Mouse (Mus musculus) midbrain, embryonic 16.5 days (tissue): ENCODE measurements at regions not wholly inside any gene's neighbourhood (a gene's known extent, or its start where the extent isn't known, plus 50 kb on each side); places are given as distances from the start of the nearest gene placed in this dataset.

ENCODE experiments used
- ATAC-seq: fragments of 200-750 bp; cut with Nextera tagmentation; 2 replicates; pipeline ENCODE4 v1.8.0; 2017; ENCODE audit warnings: moderate TSS enrichment
- H3K27ac ChIP-seq: fragments of 300-500 bp; sonication (generic); 2 replicates; pipeline ENCODE4 v1.5.1; 2014; ENCODE audit warnings: mild to moderate bottlenecking, low read length, mixed read lengths
- H3K27me3 ChIP-seq: fragments of 300-500 bp; sonication (generic); 2 replicates; pipeline ENCODE4 v1.6.1; 2014; ENCODE audit warnings: low read depth, low read length, mixed read lengths; ENCODE audit not compliant: control insufficient read depth, insufficient read depth
- H3K36me3 ChIP-seq: fragments of 300-500 bp; sonication (generic); 2 replicates; pipeline ENCODE4 v1.6.1; 2014; ENCODE audit warnings: mild to moderate bottlenecking, low read length, moderate library complexity, mixed read lengths; ENCODE audit not compliant: control insufficient read depth, insufficient read depth
- H3K4me1 ChIP-seq: fragments of 300-500 bp; sonication (generic); 2 replicates; pipeline ENCODE4 v1.6.1; 2014; ENCODE audit warnings: mild to moderate bottlenecking, low read length, mixed read lengths; ENCODE audit not compliant: control insufficient read depth, insufficient read depth
- H3K4me2 ChIP-seq: fragments of 300-500 bp; sonication (generic); 2 replicates; pipeline ENCODE4 v1.6.1; 2014; ENCODE audit warnings: mild to moderate bottlenecking, low read length, mixed read lengths
- H3K4me3 ChIP-seq: fragments of 300-500 bp; sonication (generic); 2 replicates; pipeline ENCODE4 v1.5.1; 2014; ENCODE audit warnings: low read depth, mild to moderate bottlenecking, low read length, moderate library complexity, mixed read lengths
- H3K9ac ChIP-seq: fragments of 300-500 bp; sonication (generic); 2 replicates; pipeline ENCODE4 v1.6.1; 2014; ENCODE audit warnings: low read depth, low read length, mixed read lengths
- H3K9me3 ChIP-seq: fragments of 300-500 bp; sonication (generic); replicated peaks from 2 replicates; pipeline ENCODE4 v1.6.1; 2014; ENCODE audit warnings: mild to moderate bottlenecking, low read length, mixed read lengths; ENCODE audit not compliant: control insufficient read depth, poor library complexity, severe bottlenecking
- WGBS: fragments of 180-500 bp; shearing (Covaris S2); extraction: QIAGEN DNeasy Blood & Tissue Kit; methylation state at CpG from one replicate; pipeline ENCODE4 v1.1.7; 2014; 5-methylcytosine and 5-hydroxymethylcytosine counted together

GRCm38 (mm10) chr8:18536059-18536458 lies 442.0 kb downstream of the Defb40 start:
- Histone ChIP-seq H3K27me3 (no peaks in the 10 kb centered on the region), H3K4me2 (no peak overlapping the region), H3K27ac (no peak overlapping the region), H3K4me3 (no peak overlapping the region), H3K36me3 (no peaks in the 10 kb centered on the region), H3K9me3 (no peaks in the 10 kb centered on the region), H3K9ac (no peak overlapping the region), H3K4me1 (no peaks in the 10 kb centered on the region)
- no peak for ATAC-seq
- 86% methylated on average over 2 of the region's 2 CpGs for WGBS

- 86% methylated on average over 6 of the region's 6 CpGs for WGBS
Measured at GRCm38 (mm10) chr8:18528120-18528519, 449.9 kb downstream of the Defb40 start.

GRCm38 (mm10) chr8:18512409-18512808 lies 465.6 kb downstream of the Defb40 start:
- no peak overlapping the region for H3K9ac ChIP-seq
- ATAC-seq = no peak
- no peak overlapping the region for H3K27ac ChIP-seq
- 59% methylated on average over 2 of the region's 2 CpGs for WGBS
- H3K27me3 ChIP-seq = no peaks in the 10 kb centered on the region
- H3K4me1 ChIP-seq = no peaks in the 10 kb centered on the region
- no peak overlapping the region for H3K4me2 ChIP-seq
- H3K9me3 ChIP-seq = no peaks in the 10 kb centered on the region
- H3K4me3 ChIP-seq = no peak overlapping the region
- H3K36me3 ChIP-seq = no peaks in the 10 kb centered on the region

More at GRCm38 (mm10) chr8:18528120-18528519, 449.9 kb downstream of the Defb40 start:
- ATAC-seq = no peak
- H3K4me3 ChIP-seq = no peak overlapping the region
- H3K9me3 ChIP-seq = no peaks in the 10 kb centered on the region
- no peaks in the 10 kb centered on the region for H3K27me3 ChIP-seq
- no peaks in the 10 kb centered on the region for H3K4me1 ChIP-seq
- H3K4me2 ChIP-seq = no peak overlapping the region
- H3K36me3 ChIP-seq = no peaks in the 10 kb centered on the region
- no peak overlapping the region for H3K27ac ChIP-seq
- H3K9ac ChIP-seq = no peak overlapping the region

- H3K27me3 ChIP-seq = no peaks in the 10 kb centered on the region
- H3K9me3 ChIP-seq = no peaks in the 10 kb centered on the region
Measured at GRCm38 (mm10) chr8:18506158-18507022, 471.7 kb downstream of the Defb40 start.

GRCm38 (mm10) chr8:18490620-18491019 lies 487.4 kb downstream of the Defb40 start:
- no peaks in the 10 kb centered on the region for H3K9me3 ChIP-seq
- no peak overlapping the region for H3K9ac ChIP-seq
- H3K4me2 ChIP-seq = no peak overlapping the region
- no peak overlapping the region for H3K4me3 ChIP-seq
- no peak for ATAC-seq
- H3K4me1 ChIP-seq = no peaks in the 10 kb centered on the region
- 86% methylated on average over 5 of the region's 5 CpGs for WGBS
- no peaks in the 10 kb centered on the region for H3K27me3 ChIP-seq
- H3K27ac ChIP-seq = no peak overlapping the region
- no peaks in the 10 kb centered on the region for H3K36me3 ChIP-seq

More at GRCm38 (mm10) chr8:18506158-18507022, 471.7 kb downstream of the Defb40 start:
- Histone ChIP-seq H3K4me2 (no peak overlapping the region), H3K36me3 (no peaks in the 10 kb centered on the region), H3K27ac (no peak overlapping the region), H3K4me3 (no peak overlapping the region), H3K9ac (no peak overlapping the region), H3K4me1 (no peaks in the 10 kb centered on the region)
- peak; percentile 42; the same call in 1 of the 2 replicates for ATAC-seq
- 79% methylated on average over 13 of the region's 13 CpGs for WGBS

GRCm38 (mm10) chr8:18480081-18480480 lies 498.0 kb downstream of the Defb40 start:
- 85% methylated on average over 3 of the region's 3 CpGs for WGBS
- no peaks in the 10 kb centered on the region for H3K9me3 ChIP-seq
- no peak for ATAC-seq

GRCm38 (mm10) chr8:18478166-18478565 lies 499.9 kb downstream of the Defb40 start:
- no peaks in the 10 kb centered on the region for H3K4me1 ChIP-seq
- no peaks in the 10 kb centered on the region for H3K9me3 ChIP-seq
- no peak overlapping the region for H3K9ac ChIP-seq
- H3K27ac ChIP-seq = no peak overlapping the region
- H3K4me2 ChIP-seq = no peak overlapping the region
- no peak overlapping the region for H3K4me3 ChIP-seq
- no peaks in the 10 kb centered on the region for H3K36me3 ChIP-seq
- WGBS = 87% methylated on average over 4 of the region's 4 CpGs
- H3K27me3 ChIP-seq = no peaks in the 10 kb centered on the region
- ATAC-seq = no peak

More at GRCm38 (mm10) chr8:18480081-18480480, 498.0 kb downstream of the Defb40 start:
- Histone ChIP-seq H3K4me3 (no peak overlapping the region), H3K36me3 (no peaks in the 10 kb centered on the region), H3K27ac (no peak overlapping the region), H3K9ac (no peak overlapping the region), H3K4me2 (no peak overlapping the region), H3K27me3 (no peaks in the 10 kb centered on the region), H3K4me1 (no peaks in the 10 kb centered on the region)

- H3K9me3 ChIP-seq = no peaks in the 10 kb centered on the region; the same call in 1 of the 2 replicates
- H3K36me3 ChIP-seq = no peaks in the 10 kb centered on the region
- 83% methylated on average over 7 of the region's 7 CpGs for WGBS
- no peak overlapping the region for H3K9ac ChIP-seq
- H3K4me2 ChIP-seq = no peak overlapping the region
- H3K27me3 ChIP-seq = no peaks in the 10 kb centered on the region
- no peak for ATAC-seq
- no peak overlapping the region for H3K4me3 ChIP-seq
- H3K27ac ChIP-seq = no peak overlapping the region
- H3K4me1 ChIP-seq = no peaks in the 10 kb centered on the region
Measured at GRCm38 (mm10) chr8:18467511-18467910, 510.5 kb downstream of the Defb40 start.

GRCm38 (mm10) chr8:18460609-18461008 lies 517.4 kb downstream of the Defb40 start:
- no peak for ATAC-seq
- H3K9ac ChIP-seq = no peak overlapping the region

More at GRCm38 (mm10) chr8:18460609-18461008, 517.4 kb downstream of the Defb40 start:
- H3K4me3 ChIP-seq = no peak overlapping the region
- WGBS = 75% methylated on average over 4 of the region's 4 CpGs
- H3K27ac ChIP-seq = no peak overlapping the region
- H3K4me2 ChIP-seq = no peak overlapping the region
- no peaks in the 10 kb centered on the region for H3K4me1 ChIP-seq
- no peaks in the 10 kb centered on the region for H3K36me3 ChIP-seq
- no peaks in the 10 kb centered on the region; the same call in 1 of the 2 replicates for H3K9me3 ChIP-seq
- no peaks in the 10 kb centered on the region for H3K27me3 ChIP-seq
